Mouse (Mus musculus) megakaryocyte, embryonic 14.5 days (primary cell): ENCODE results near the gene Cd81. TPM values are rescaled to one million over a fixed set of nuclear protein-coding genes. Genes with fewer than 3 reads are reported as not detected.
A peak's percentile ranks its signal among the peaks of the same experiment; 100 is the strongest.

ENCODE experiments used
- H3K27me3 ChIP-seq: replicated peaks from 2 replicates; pipeline ENCODE3; 2012; ENCODE audit warnings: inconsistent platforms
- H3K36me3 ChIP-seq: replicated peaks from 2 replicates; pipeline ENCODE3; 2012; ENCODE audit warnings: low read length, inconsistent platforms, mixed read lengths
- H3K4me1 ChIP-seq: 2 replicates; pipeline ENCODE4 v1.6.1; 2012; ENCODE audit warnings: inconsistent platforms
- H3K4me3 ChIP-seq: replicated peaks from 2 replicates; pipeline ENCODE3; 2012; ENCODE audit warnings: moderate library complexity, mild to moderate bottlenecking, inconsistent platforms
- H3K9me3 ChIP-seq: 2 replicates; pipeline ENCODE4 v1.6.1; 2012; ENCODE audit warnings: inconsistent platforms
- FLI1 ChIP-seq: IDR thresholded peaks from 2 replicates; pipeline ENCODE4 v1.6.1; 2012; ENCODE audit warnings: low read length, inconsistent platforms, mixed read lengths
- GATA1 ChIP-seq: IDR thresholded peaks from 3 replicates; pipeline ENCODE4 v1.6.1; 2012; ENCODE audit warnings: mixed read lengths, low read length, inconsistent platforms, borderline replicate concordance
- polyA plus RNA-seq: library from polyadenylated mRNA; stranded (reverse); fragments of >175 nt; gene quantifications from 2 replicates; pipeline ENCODE4 v1.2.3, GENCODE M21; 2012; ENCODE audit warnings: low replicate concordance; ENCODE audit not compliant: insufficient read depth

The Cd81 gene
- polyA plus RNA-seq, 1 experiment = 774 TPM

GRCm38 (mm10) chr7:143034519-143035450 is 17.8 kb upstream of the Cd81 start:
- peaks cover 13% of the 10 kb centered on the region for H3K27me3 ChIP-seq
- H3K9me3 ChIP-seq = peaks cover 7% of the 10 kb centered on the region
- peaks cover 37% of the 10 kb centered on the region for H3K4me1 ChIP-seq
- H3K36me3 ChIP-seq = peaks cover 52% of the 10 kb centered on the region
- TF ChIP-seq GATA1 = no peak
- TF ChIP-seq FLI1 = no peak
- no peak overlapping the region for H3K4me3 ChIP-seq

- Histone ChIP-seq H3K4me3 (no peak overlapping the region), H3K9me3 (peaks cover 7% of the 10 kb centered on the region), H3K36me3 (peaks cover 45% of the 10 kb centered on the region), H3K4me1 (peaks cover 57% of the 10 kb centered on the region), H3K27me3 (peaks cover 19% of the 10 kb centered on the region)
- TF ChIP-seq GATA1 (no peak), FLI1 (no peak)
Observed at GRCm38 (mm10) chr7:143036787-143037186, 15.8 kb upstream of the Cd81 start.

GRCm38 (mm10) chr7:143037306-143037705 is 15.2 kb upstream of the Cd81 start:
- no peak overlapping the region for H3K4me3 ChIP-seq
- peaks cover 62% of the 10 kb centered on the region for H3K4me1 ChIP-seq
- H3K27me3 ChIP-seq = peaks cover 19% of the 10 kb centered on the region
- H3K36me3 ChIP-seq = peaks cover 47% of the 10 kb centered on the region
- peaks cover 7% of the 10 kb centered on the region for H3K9me3 ChIP-seq
- TF ChIP-seq GATA1 (no peak), FLI1 (no peak)

- Histone ChIP-seq H3K36me3 (peaks cover 37% of the 10 kb centered on the region), H3K27me3 (peaks cover 19% of the 10 kb centered on the region), H3K4me3 (peak overlapping the region; percentile 57), H3K4me1 (peaks cover 72% of the 10 kb centered on the region), H3K9me3 (peaks cover 7% of the 10 kb centered on the region)
- TF ChIP-seq FLI1 (no peak), GATA1 (no peak)
Observed at GRCm38 (mm10) chr7:143038174-143038931, 14.2 kb upstream of the Cd81 start.

- no peak for TF ChIP-seq GATA1
- no peak for TF ChIP-seq FLI1
- Histone ChIP-seq H3K9me3 (peaks cover 5% of the 10 kb centered on the region), H3K4me1 (peaks cover 88% of the 10 kb centered on the region)
Observed at GRCm38 (mm10) chr7:143040561-143040960, 12.0 kb upstream of the Cd81 start.

GRCm38 (mm10) chr7:143041138-143041822 is 11.3 kb upstream of the Cd81 start:
- Histone ChIP-seq H3K9me3 (peaks cover 5% of the 10 kb centered on the region), H3K4me1 (peaks cover 95% of the 10 kb centered on the region), H3K4me3 (no peak overlapping the region), H3K27me3 (peaks cover 13% of the 10 kb centered on the region), H3K36me3 (peaks cover 33% of the 10 kb centered on the region)
- TF ChIP-seq FLI1 (no peak), GATA1 (no peak)

More at GRCm38 (mm10) chr7:143040561-143040960, 12.0 kb upstream of the Cd81 start:
- H3K36me3 ChIP-seq = peaks cover 33% of the 10 kb centered on the region
- peaks cover 13% of the 10 kb centered on the region for H3K27me3 ChIP-seq
- H3K4me3 ChIP-seq = peak overlapping the region; percentile 9

- TF ChIP-seq GATA1 = no peak
- no peak for TF ChIP-seq FLI1
- Histone ChIP-seq H3K36me3 (peaks cover 29% of the 10 kb centered on the region), H3K4me3 (peak overlapping the region; percentile 62), H3K9me3 (peaks cover 5% of the 10 kb centered on the region), H3K4me1 (peaks cover 97% of the 10 kb centered on the region), H3K27me3 (peaks cover 12% of the 10 kb centered on the region)
Observed at GRCm38 (mm10) chr7:143042089-143042488, 10.4 kb upstream of the Cd81 start.

- Histone ChIP-seq H3K27me3 (peaks cover 6% of the 10 kb centered on the region), H3K9me3 (peaks cover 5% of the 10 kb centered on the region), H3K4me1 (peaks cover 94% of the 10 kb centered on the region), H3K36me3 (peaks cover 25% of the 10 kb centered on the region), H3K4me3 (peak overlapping the region; percentile 24)
- no peak for TF ChIP-seq FLI1
- TF ChIP-seq GATA1 = peak; percentile 51; the same call in 1 of the 3 replicates
Observed at GRCm38 (mm10) chr7:143042897-143043300, 9.6 kb upstream of the Cd81 start.

- peaks cover 87% of the 10 kb centered on the region for H3K4me1 ChIP-seq
- no peak overlapping the region for H3K4me3 ChIP-seq
- peaks cover 5% of the 10 kb centered on the region for H3K9me3 ChIP-seq
- H3K27me3 ChIP-seq = peaks cover 6% of the 10 kb centered on the region
- no peak for TF ChIP-seq FLI1
- TF ChIP-seq GATA1 = no peak
- H3K36me3 ChIP-seq = peaks cover 25% of the 10 kb centered on the region
Observed at GRCm38 (mm10) chr7:143044049-143044825, 8.3 kb upstream of the Cd81 start.
